29 mouse cellular contexts compared by ENCODE assay signal in genomic region chrX:41507959-41508358, GRCm38 (mm10).
DNase-seq lines count a peak whose midpoint lies in the region; ATAC-seq and TF ChIP-seq lines count a peak whose summit lies in the region.
"Had no signal": no experiment of that assay in that cellular context is flagged by ENCODE, and none has a peak within 500 bp of the region (broad histone marks: within the 10 kb centered on the region; RNA-seq: fewer than 3 reads in every experiment).

No protein-coding gene starts in this region.

- no peak overlapping the region for H3K4me3 ChIP-seq in forebrain, embryonic 16.5 days (replicated peaks; ENCODE audit: low read length)
- H3K4me3 ChIP-seq in forebrain, postnatal 0 days (ENCODE audit: low read depth, low read length): no peak overlapping the region
- no peak overlapping the region for H3K4me3 ChIP-seq in layer of hippocampus, adult 2 months
- H3K4me3 ChIP-seq in midbrain, embryonic 15.5 days: no peak overlapping the region
- H3K4me3 ChIP-seq: embryonic facial prominence, embryonic 10.5 days; embryonic facial prominence, embryonic 13.5 days; erythroblast, embryonic 14.5 days; forebrain, embryonic 13.5 days; heart, adult 2 months; heart, embryonic 10.5 days; heart, embryonic 13.5 days; hindbrain, embryonic 15.5 days; intestine, embryonic 15.5 days had no signal

- peaks cover 7% of the 10 kb centered on the region; the same call in 1 of the 2 replicates for H3K4me1 ChIP-seq in forebrain, embryonic 16.5 days (replicated peaks; ENCODE audit: control insufficient read depth, insufficient read depth, low read length)
- no peaks in the 10 kb centered on the region for H3K4me1 ChIP-seq in forebrain, postnatal 0 days (ENCODE audit: insufficient read depth)
- no peaks in the 10 kb centered on the region for H3K4me1 ChIP-seq in midbrain, embryonic 15.5 days
- H3K4me1 ChIP-seq: embryonic facial prominence, embryonic 10.5 days; embryonic facial prominence, embryonic 13.5 days; forebrain, embryonic 13.5 days; heart, embryonic 10.5 days; hindbrain, embryonic 15.5 days; intestine, embryonic 15.5 days had no signal

- no peak overlapping the region for H3K27ac ChIP-seq in forebrain, embryonic 16.5 days (ENCODE audit: low read length)
- no peak overlapping the region for H3K27ac ChIP-seq in forebrain, postnatal 0 days (ENCODE audit: low read depth, low read length)
- 0 out of 2 replicates have a peak overlapping the region, but pooled peaks have one; percentile 39 for H3K27ac ChIP-seq in layer of hippocampus, adult 2 months
- no peak overlapping the region for H3K27ac ChIP-seq in midbrain, embryonic 15.5 days
- H3K27ac ChIP-seq: embryonic facial prominence, embryonic 10.5 days; embryonic facial prominence, embryonic 13.5 days; forebrain, embryonic 13.5 days; heart, adult 2 months; heart, embryonic 10.5 days; heart, embryonic 13.5 days; hindbrain, embryonic 15.5 days; intestine, embryonic 15.5 days had no signal

- no peaks in the 10 kb centered on the region for H3K9me3 ChIP-seq in forebrain, embryonic 16.5 days (ENCODE audit: control insufficient read depth, low read length)
- H3K9me3 ChIP-seq in forebrain, postnatal 0 days (ENCODE audit: low read length): no peaks in the 10 kb centered on the region
- no peaks in the 10 kb centered on the region for H3K9me3 ChIP-seq in midbrain, embryonic 15.5 days
- H3K9me3 ChIP-seq: embryonic facial prominence, embryonic 10.5 days; embryonic facial prominence, embryonic 13.5 days; forebrain, embryonic 13.5 days; heart, embryonic 10.5 days; heart, embryonic 13.5 days; hindbrain, embryonic 15.5 days; intestine, embryonic 15.5 days had no signal

- H3K27me3 ChIP-seq in forebrain, embryonic 16.5 days (replicated peaks; ENCODE audit: control insufficient read depth, insufficient read depth, low read length): no peaks in the 10 kb centered on the region
- no peaks in the 10 kb centered on the region for H3K27me3 ChIP-seq in forebrain, postnatal 0 days (ENCODE audit: insufficient read depth, low read length)
- H3K27me3 ChIP-seq in midbrain, embryonic 15.5 days (replicated peaks): no peaks in the 10 kb centered on the region
- H3K27me3 ChIP-seq: embryonic facial prominence, embryonic 13.5 days; forebrain, embryonic 13.5 days; heart, embryonic 13.5 days; hindbrain, embryonic 15.5 days; intestine, embryonic 15.5 days had no signal

- no peak for DNase-seq in forebrain, postnatal 0 days
- no peak for DNase-seq in layer of hippocampus, adult 2 months (ENCODE audit: low spot score in 2 of 2)
- no peak for DNase-seq in layer of hippocampus, adult 18-20 months (ENCODE audit: low spot score in 2 of 2)
- peak; percentile 46 for DNase-seq in brain, embryonic 14.5 days (ENCODE audit: low read depth)
- DNase-seq in cerebellum, adult 11 months: no peak
- DNase-seq: adrenal gland, adult 8-10 months; adrenal gland, postnatal 25 days; cerebellum, adult 18-20 months; cerebellum, adult 9-10 months; cerebellum, postnatal 25 days; embryo, embryonic 11 days; gastrocnemius, postnatal 10 days; gastrocnemius, postnatal 36 days; heart, adult 2 months; heart, postnatal 14 days; heart, postnatal 4 days; kidney, adult 11 months had no signal

- TF ChIP-seq CTCF in forebrain, postnatal 0 days (IDR thresholded peaks at IDR 0.05; ENCODE audit: low read depth): no peak
- no peak for TF ChIP-seq CTCF in layer of hippocampus, adult 2 months (conservative IDR thresholded peaks at IDR 0.05)
- no peak for TF ChIP-seq CTCF in brain, embryonic 14.5 days (IDR thresholded peaks at IDR 0.05; ENCODE audit: borderline replicate concordance, extremely low read depth, insufficient read depth, insufficient read length)

- H3K9ac ChIP-seq in forebrain, embryonic 16.5 days (replicated peaks; ENCODE audit: low read depth, low read length): no peak overlapping the region
- no peak overlapping the region for H3K9ac ChIP-seq in forebrain, postnatal 0 days
- H3K9ac ChIP-seq in midbrain, embryonic 15.5 days: no peak overlapping the region
- H3K9ac ChIP-seq: embryonic facial prominence, embryonic 13.5 days; forebrain, embryonic 13.5 days; heart, embryonic 13.5 days; hindbrain, embryonic 15.5 days; intestine, embryonic 15.5 days had no signal

- H3K36me3 ChIP-seq in forebrain, embryonic 16.5 days (ENCODE audit: control insufficient read depth, insufficient read depth): no peaks in the 10 kb centered on the region
- no peaks in the 10 kb centered on the region for H3K36me3 ChIP-seq in forebrain, postnatal 0 days (ENCODE audit: insufficient read depth)
- H3K36me3 ChIP-seq in midbrain, embryonic 15.5 days (replicated peaks): no peaks in the 10 kb centered on the region
- H3K36me3 ChIP-seq: embryonic facial prominence, embryonic 10.5 days; embryonic facial prominence, embryonic 13.5 days; heart, embryonic 10.5 days; heart, embryonic 13.5 days; hindbrain, embryonic 15.5 days; intestine, embryonic 15.5 days had no signal

- TF ChIP-seq POLR2A in brain, embryonic 14.5 days (IDR thresholded peaks at IDR 0.05; ENCODE audit: borderline replicate concordance, extremely low read depth, insufficient read depth, insufficient read length, poor library complexity, severe bottlenecking): no peak

- no peak overlapping the region for H3K4me2 ChIP-seq in forebrain, embryonic 16.5 days (ENCODE audit: low read length)
- no peak overlapping the region for H3K4me2 ChIP-seq in forebrain, postnatal 0 days (ENCODE audit: low read depth)
- H3K4me2 ChIP-seq in midbrain, embryonic 15.5 days: no peak overlapping the region
- H3K4me2 ChIP-seq: embryonic facial prominence, embryonic 13.5 days; forebrain, embryonic 13.5 days; heart, embryonic 13.5 days; hindbrain, embryonic 15.5 days; intestine, embryonic 15.5 days had no signal

- WGBS in forebrain, embryonic 16.5 days: 62% methylated on average over 1 of the region's 1 CpGs
- WGBS in forebrain, postnatal 0 days: 76% methylated on average over 1 of the region's 1 CpGs
- 82% methylated on average over 1 of the region's 1 CpGs for WGBS in midbrain, embryonic 15.5 days

- ATAC-seq in forebrain, embryonic 16.5 days: peak; percentile 37; the same call in 1 of the 2 replicates
- ATAC-seq in forebrain, postnatal 0 days: no peak
- peak; percentile 53 to 60 for ATAC-seq in hematopoietic stem cell, adult 5-6 weeks (replicated peaks in 1 of 2; ENCODE audit: insufficient read depth in 1 of 2, low FRiP score in 2 of 2, low TSS enrichment in 1 of 2, low read depth in 1 of 2, poor library complexity in 2 of 2, severe bottlenecking in 2 of 2)
- ATAC-seq in midbrain, embryonic 15.5 days (replicated peaks): no peak
- ATAC-seq: activated CD4-positive, CD25-positive, alpha-beta regulatory T cell, adult 4 months; forebrain, embryonic 13.5 days; intestine, embryonic 15.5 days had no signal

Comparison
In these comparisons a context has a peak if more than half of its experiments do, and no peak if none do; other contexts are left out.
1. ATAC-seq: peak in forebrain, embryonic 16.5 days (single experiment) and hematopoietic stem cell, adult 5-6 weeks (2 of 2); none in forebrain, postnatal 0 days (single experiment) and midbrain, embryonic 15.5 days (single experiment).